In genomic region chr7:81326859-81327258, GRCm38 (mm10) we compare ENCODE assay signal across 19 mouse cellular contexts. TPM values are rescaled to one million over a fixed set of nuclear protein-coding genes. Genes with fewer than 3 reads are reported as not detected.
DNase-seq lines count a peak whose midpoint lies in the region; ATAC-seq and TF ChIP-seq lines count a peak whose summit lies in the region.
"Had no signal": no experiment of that assay in that cellular context is flagged by ENCODE, and none has a peak within 500 bp of the region (broad histone marks: within the 10 kb centered on the region; RNA-seq: fewer than 3 reads in every experiment).

No protein-coding gene starts in this region.

- peak; percentile 78 for DNase-seq in R1 (ENCODE audit: low read depth, low spot score)
- DNase-seq in liver, embryonic 11.5 days (ENCODE audit: low spot score), result no peak
- no peak for DNase-seq in liver, postnatal 0 days
- DNase-seq in gastrocnemius, postnatal 14 days, result no peak
- DNase-seq in gastrocnemius, adult 2 months, result no peak
- DNase-seq: adrenal gland, postnatal 36 days; B cell, adult 2 months; cerebellum, adult 9-10 months; gastrocnemius, postnatal 36 days; kidney, adult 8-10 months; kidney, postnatal 14 days; lung, adult 2 months; thymus, postnatal 25 days had no signal

- H3K4me1 ChIP-seq in ES-Bruce4 (ENCODE audit: control insufficient read depth, insufficient read depth, low read length), result peaks cover 4% of the 10 kb centered on the region
- peaks cover 7% of the 10 kb centered on the region for H3K4me1 ChIP-seq in liver, embryonic 11.5 days (replicated peaks; ENCODE audit: control insufficient read depth, insufficient read depth, low read length)
- H3K4me1 ChIP-seq in liver, postnatal 0 days (ENCODE audit: insufficient read depth), result no peaks in the 10 kb centered on the region

- H3K27ac ChIP-seq in ES-Bruce4 (ENCODE audit: insufficient read depth, low read length), result no peak overlapping the region
- no peak overlapping the region for H3K27ac ChIP-seq in liver, embryonic 11.5 days (ENCODE audit: low read depth, low read length)
- H3K27ac ChIP-seq in liver, postnatal 0 days (ENCODE audit: low read depth), result no peak overlapping the region
- no peak overlapping the region for H3K27ac ChIP-seq in gastrocnemius, adult 2 months
- H3K27ac ChIP-seq: limb, embryonic 12.5 days had no signal

- H3K27me3 ChIP-seq in ES-Bruce4 (ENCODE audit: control insufficient read depth, insufficient read depth, low read length, poor library complexity, severe bottlenecking), result no peaks in the 10 kb centered on the region
- no peaks in the 10 kb centered on the region for H3K27me3 ChIP-seq in liver, embryonic 11.5 days (replicated peaks; ENCODE audit: control insufficient read depth, insufficient read depth, low read length)
- no peaks in the 10 kb centered on the region for H3K27me3 ChIP-seq in liver, postnatal 0 days (ENCODE audit: insufficient read depth, low read length)
- H3K27me3 ChIP-seq: CH12.LX; limb, embryonic 12.5 days had no signal

- H3K9me3 ChIP-seq in ES-Bruce4 (replicated peaks; ENCODE audit: control insufficient read depth, insufficient read depth, low read length, poor library complexity, severe bottlenecking), result no peaks in the 10 kb centered on the region
- no peaks in the 10 kb centered on the region for H3K9me3 ChIP-seq in liver, embryonic 11.5 days (ENCODE audit: control insufficient read depth, low read length)
- H3K9me3 ChIP-seq in liver, postnatal 0 days (ENCODE audit: low read length), result no peaks in the 10 kb centered on the region
- H3K9me3 ChIP-seq: limb, embryonic 12.5 days had no signal

- peak; percentile 73 for ATAC-seq in liver, embryonic 11.5 days (replicated peaks; ENCODE audit: low FRiP score)
- peak; percentile 43; the same call in 1 of the 2 replicates for ATAC-seq in liver, postnatal 0 days
- no peak for ATAC-seq in granulocyte monocyte progenitor cell, adult 5-6 weeks (replicated peaks; ENCODE audit: poor library complexity, severe bottlenecking)
- ATAC-seq: forebrain, embryonic 16.5 days; midbrain, embryonic 16.5 days had no signal

- no peaks in the 10 kb centered on the region; the same call in none of the 2 replicates for H3K36me3 ChIP-seq in ES-Bruce4 (ENCODE audit: control insufficient read depth, insufficient read depth, low read length, poor library complexity, severe bottlenecking)
- H3K36me3 ChIP-seq in liver, embryonic 11.5 days (ENCODE audit: control insufficient read depth, insufficient read depth, low read length), result no peaks in the 10 kb centered on the region; the same call in 1 of the 2 replicates
- H3K36me3 ChIP-seq in liver, postnatal 0 days (replicated peaks; ENCODE audit: insufficient read depth, low read length), result peaks cover 18% of the 10 kb centered on the region; the same call in 1 of the 2 replicates

- 69% methylated on average over 6 of the region's 6 CpGs for WGBS in liver, embryonic 11.5 days
- 72% methylated on average over 6 of the region's 6 CpGs for WGBS in liver, postnatal 0 days (ENCODE audit: insufficient replicate concordance)

- no peak for TF ChIP-seq CTCF in ES-Bruce4 (IDR thresholded peaks at IDR 0.05; ENCODE audit: low read depth, low read length)
- TF ChIP-seq CTCF in liver, postnatal 0 days (IDR thresholded peaks at IDR 0.05; ENCODE audit: low read depth), result no peak
- TF ChIP-seq CTCF in gastrocnemius, adult 2 months (IDR thresholded peaks at IDR 0.05), result no peak

- intact Hi-C loops in gastrocnemius, postnatal 14 days (cut with DNase I; ENCODE audit: low total_unique reads), result no loop called here
- intact Hi-C loops in gastrocnemius, adult 2 months (cut with DNase I), result no loop called here

- no peak overlapping the region for H3K4me2 ChIP-seq in liver, embryonic 11.5 days
- no peak overlapping the region for H3K4me2 ChIP-seq in liver, postnatal 0 days (ENCODE audit: low read depth, low read length)
- H3K4me2 ChIP-seq: limb, embryonic 12.5 days had no signal

- H3K4me3 ChIP-seq in ES-Bruce4 (ENCODE audit: low read depth, low read length), result no peak overlapping the region
- no peak overlapping the region for H3K4me3 ChIP-seq in liver, embryonic 11.5 days (ENCODE audit: low read depth, low read length)
- H3K4me3 ChIP-seq in liver, postnatal 0 days (ENCODE audit: low read depth, low read length), result no peak overlapping the region
- H3K4me3 ChIP-seq in gastrocnemius, adult 2 months, result no peak overlapping the region
- H3K4me3 ChIP-seq: limb, embryonic 12.5 days had no signal

- no peak overlapping the region for H3K9ac ChIP-seq in ES-Bruce4 (ENCODE audit: low read depth, poor library complexity, severe bottlenecking)
- no peak overlapping the region for H3K9ac ChIP-seq in liver, embryonic 11.5 days (ENCODE audit: low read depth, low read length)
- H3K9ac ChIP-seq in liver, postnatal 0 days (replicated peaks), result no peak overlapping the region
- H3K9ac ChIP-seq: limb, embryonic 12.5 days had no signal

- no peak for TF ChIP-seq POLR2A in ES-Bruce4 (IDR thresholded peaks at IDR 0.05; ENCODE audit: insufficient read depth, low read length)

- peak; percentile 41; the same call in 1 of the 2 replicates for TF ChIP-seq EP300 in ES-Bruce4 (IDR thresholded peaks at IDR 0.05; ENCODE audit: insufficient read depth, low read depth, low read length)
- TF ChIP-seq EP300 in liver, postnatal 0 days (IDR thresholded peaks at IDR 0.05; ENCODE audit: low read depth), result no peak

RNA-seq across cellular contexts. Expression of gene Rps17, which starts 18.2 kb away (rescaled TPM):
- polyA plus RNA-seq in ES-Bruce4 (2011; ENCODE audit: insufficient read depth, insufficient read length, low read depth, missing spikeins), result 2,551 and 2,648 TPM in 2 replicates
- 1,540 and 1,655 TPM in 2 replicates for polyA plus RNA-seq in liver, embryonic 11.5 days (2014; fragmentation: Nextera tagmentation; extraction: Ambion mirVana)
- polyA plus RNA-seq in liver, postnatal 0 days (2015; fragmentation: Nextera tagmentation; extraction: Ambion mirVana), result 684 and 710 TPM in 2 replicates
- total RNA-seq in gastrocnemius, postnatal 14 days (2021), result 1,000 to 10,000 TPM in 1 of 2 experiments, 100 to 1,000 TPM in 1; 890 to 1,010 TPM
- total RNA-seq in granulocyte monocyte progenitor cell, adult 5-6 weeks (2014; fragmentation: Nextera tagmentation), result 4,638 and 5,139 TPM in 2 replicates
- 3,883 and 3,979 TPM in 2 replicates for total RNA-seq in granulocyte monocyte progenitor cell, adult 5-6 weeks (2017)
- total RNA-seq in gastrocnemius, adult 2 months (2021), result 100 to 1,000 TPM; 725 to 864 TPM
